Mouse (Mus musculus) hindbrain, embryonic 12.5 days (tissue): ENCODE results near the gene Ccdc34. TPM values are rescaled to one million over a fixed set of nuclear protein-coding genes. Genes with fewer than 3 reads are reported as not detected.

Source experiments
- ATAC-seq: fragments of 200-750 bp; cut with Nextera tagmentation; 2 replicates; pipeline ENCODE4 v1.8.0; 2017; ENCODE audit warnings: moderate TSS enrichment; ENCODE audit not compliant: low FRiP score
- H3K27ac ChIP-seq: fragments of 300-500 bp; sonication (generic); 2 replicates; pipeline ENCODE4 v1.5.1; 2016; ENCODE audit warnings: mild to moderate bottlenecking
- H3K27me3 ChIP-seq: fragments of 300-500 bp; sonication (generic); 2 replicates; pipeline ENCODE4 v1.6.1; 2016; ENCODE audit warnings: mild to moderate bottlenecking
- H3K36me3 ChIP-seq: fragments of 300-500 bp; sonication (generic); 2 replicates; pipeline ENCODE4 v1.6.1; 2016; ENCODE audit warnings: mild to moderate bottlenecking
- H3K4me1 ChIP-seq: fragments of 300-500 bp; sonication (generic); 2 replicates; pipeline ENCODE4 v1.6.1; 2016
- H3K4me2 ChIP-seq: fragments of 300-500 bp; sonication (generic); replicated peaks from 2 replicates; pipeline ENCODE4 v1.6.1; 2016; ENCODE audit warnings: mild to moderate bottlenecking
- H3K4me3 ChIP-seq: fragments of 300-500 bp; sonication (generic); 2 replicates; pipeline ENCODE4 v1.5.1; 2016; ENCODE audit warnings: mild to moderate bottlenecking
- H3K9ac ChIP-seq: fragments of 300-500 bp; sonication (generic); 2 replicates; pipeline ENCODE4 v1.6.1; 2016; ENCODE audit warnings: mild to moderate bottlenecking, moderate library complexity
- H3K9me3 ChIP-seq: fragments of 300-500 bp; sonication (generic); replicated peaks from 2 replicates; pipeline ENCODE4 v1.6.1; 2016; ENCODE audit warnings: mild to moderate bottlenecking
- WGBS: fragments of 180-500 bp; shearing (Covaris S2); methylation state at CpG from one replicate; pipeline ENCODE4 v1.1.7; 2016; 5-methylcytosine and 5-hydroxymethylcytosine counted together
- polyA plus RNA-seq: library from polyadenylated mRNA; unstranded; fragments of >200 nt; fragmentation: Nextera tagmentation; extraction: Ambion mirVana; gene quantifications from 2 replicates; pipeline ENCODE4 v1.2.1, GENCODE M21; 2016

Gene Ccdc34
- polyA plus RNA-seq, 1 experiment from 2014 or later: 47.5 TPM

DNA sequence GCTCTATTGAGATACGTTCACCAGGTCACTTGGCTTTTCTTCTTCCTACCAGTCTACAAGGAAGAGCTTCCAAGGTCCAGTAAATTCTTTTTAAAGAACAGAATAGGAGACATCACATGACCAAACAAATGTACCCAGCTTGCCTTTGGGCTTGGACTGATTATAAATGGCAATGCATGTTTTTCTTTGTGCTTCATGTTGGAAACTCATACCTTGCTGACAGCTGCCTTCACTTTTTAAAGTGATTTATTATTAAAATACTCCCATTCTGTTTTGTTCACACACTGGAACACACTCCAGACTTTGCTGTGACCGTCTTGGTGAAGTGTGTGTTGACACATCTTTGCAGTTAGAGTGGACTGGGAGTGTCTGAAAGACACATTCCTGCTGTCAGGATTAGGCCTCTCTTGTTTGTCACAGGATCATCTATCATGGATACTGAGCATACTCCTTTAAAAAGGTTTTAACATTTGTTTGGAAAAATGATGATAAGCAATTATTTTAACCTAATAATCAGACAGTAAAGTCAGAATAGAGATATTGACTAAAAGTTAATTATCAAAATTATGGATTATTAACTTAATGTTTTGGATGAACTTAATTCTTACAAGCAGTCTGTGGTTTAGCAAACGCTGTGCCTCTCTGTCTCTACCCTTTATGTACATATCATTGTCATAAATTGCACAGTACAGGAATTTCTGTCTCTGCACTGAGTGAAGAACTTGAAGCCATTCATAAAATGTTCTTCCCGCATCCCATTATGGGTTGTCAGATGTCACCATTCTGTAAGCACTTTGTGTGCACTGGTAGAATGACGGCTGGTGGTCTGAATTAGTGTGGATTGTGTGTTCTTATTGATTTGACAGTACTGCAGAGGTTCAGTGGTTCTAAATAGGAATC lies 25.5 kb downstream of the Ccdc34 start:
- ATAC-seq: no peak
- no peaks in the 10 kb centered on the region for H3K9me3 ChIP-seq
- WGBS: 74% methylated on average over 5 of the region's 5 CpGs

DNA sequence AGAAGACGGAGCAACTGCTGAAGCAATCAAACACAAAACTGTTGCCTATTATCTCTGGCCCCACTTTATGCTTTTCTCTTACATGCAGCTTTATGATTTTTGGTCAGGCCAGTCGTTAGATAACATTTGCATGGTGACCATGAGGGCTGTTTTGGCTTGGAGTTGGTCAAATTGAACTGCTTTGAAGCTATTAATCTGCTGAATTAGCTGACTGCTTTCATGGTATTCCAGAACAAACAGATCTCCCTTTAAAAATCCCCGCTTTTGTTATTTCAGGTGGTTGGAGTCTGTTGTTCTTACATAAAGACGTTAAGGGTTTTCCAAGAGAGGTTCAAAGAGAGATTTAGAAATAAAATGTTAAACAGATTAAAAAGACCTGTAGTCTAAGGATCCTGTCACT lies 40.8 kb downstream of the Ccdc34 start:
- no peaks in the 10 kb centered on the region for H3K9me3 ChIP-seq
- no peak for ATAC-seq
- WGBS: 60% methylated on average over 4 of the region's 4 CpGs
- no peaks in the 10 kb centered on the region for H3K27me3 ChIP-seq
- H3K9ac ChIP-seq: no peak overlapping the region
- no peak overlapping the region for H3K4me2 ChIP-seq
- no peak overlapping the region for H3K4me3 ChIP-seq
- H3K4me1 ChIP-seq: no peaks in the 10 kb centered on the region
- H3K36me3 ChIP-seq: no peaks in the 10 kb centered on the region
- H3K27ac ChIP-seq: no peak overlapping the region

More for the DNA sequence above, 25.5 kb downstream of the Ccdc34 start:
- Histone ChIP-seq H3K4me1 (no peaks in the 10 kb centered on the region), H3K4me3 (no peak overlapping the region), H3K4me2 (no peak overlapping the region), H3K9ac (no peak overlapping the region), H3K27ac (no peak overlapping the region), H3K27me3 (no peaks in the 10 kb centered on the region), H3K36me3 (0 out of 2 replicates have a peak, but pooled peaks cover 2% of the 10 kb centered on the region)

DNA sequence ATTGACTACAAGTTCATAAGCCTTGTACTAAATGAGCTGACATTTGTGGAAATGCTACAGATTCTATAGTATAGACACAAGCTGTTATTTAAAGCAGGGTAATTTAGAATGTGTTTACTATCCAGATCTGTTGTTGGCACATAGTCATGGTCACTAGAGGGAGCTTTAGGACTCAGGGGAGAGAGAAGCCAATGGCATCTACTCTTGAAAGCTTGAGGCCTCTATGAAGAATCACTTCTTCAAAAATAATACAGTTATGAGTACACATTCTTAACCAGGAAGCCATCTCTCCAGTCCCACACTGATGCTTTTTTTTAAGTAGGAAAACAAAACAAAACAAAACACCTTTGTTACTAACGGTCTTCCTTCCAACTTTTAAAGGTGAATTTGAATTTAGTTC lies 45.5 kb downstream of the Ccdc34 start:
- Histone ChIP-seq H3K27me3 (no peaks in the 10 kb centered on the region), H3K9me3 (0 out of 2 replicates have a peak, but pooled peaks cover 4% of the 10 kb centered on the region), H3K36me3 (no peaks in the 10 kb centered on the region), H3K4me3 (no peak overlapping the region), H3K27ac (no peak overlapping the region), H3K4me1 (no peaks in the 10 kb centered on the region; the same call in 1 of the 2 replicates), H3K9ac (no peak overlapping the region), H3K4me2 (no peak overlapping the region)
- no peak for ATAC-seq
- WGBS: 88% methylated on average over 1 of the region's 1 CpGs

DNA sequence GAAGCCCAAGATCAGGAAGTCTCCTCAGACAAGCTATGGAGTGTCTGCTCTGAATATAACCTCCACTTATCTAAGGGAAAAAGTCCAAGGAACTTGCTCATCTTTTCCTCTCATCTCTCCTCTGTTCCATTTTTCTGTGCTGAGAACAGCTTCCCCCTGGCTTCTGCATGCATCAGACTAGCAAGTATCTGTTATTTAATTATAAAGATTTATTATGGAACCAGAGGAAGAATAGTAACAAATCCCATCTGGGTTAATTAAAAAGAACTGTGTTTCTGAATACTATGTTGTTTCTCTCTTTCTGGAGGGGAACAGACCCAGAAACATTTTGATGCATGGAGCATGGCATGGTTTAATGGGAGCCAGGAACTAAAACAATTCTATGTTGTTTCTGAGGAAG lies 51.3 kb downstream of the Ccdc34 start:
- H3K4me2 ChIP-seq: no peak overlapping the region
- 0 out of 2 replicates have a peak, but pooled peaks cover 4% of the 10 kb centered on the region for H3K9me3 ChIP-seq
- ATAC-seq: no peak
- no peaks in the 10 kb centered on the region for H3K36me3 ChIP-seq
- H3K27ac ChIP-seq: no peak overlapping the region
- no peaks in the 10 kb centered on the region; the same call in 1 of the 2 replicates for H3K4me1 ChIP-seq
- no peaks in the 10 kb centered on the region for H3K27me3 ChIP-seq
- no peak overlapping the region for H3K9ac ChIP-seq
- H3K4me3 ChIP-seq: no peak overlapping the region

DNA sequence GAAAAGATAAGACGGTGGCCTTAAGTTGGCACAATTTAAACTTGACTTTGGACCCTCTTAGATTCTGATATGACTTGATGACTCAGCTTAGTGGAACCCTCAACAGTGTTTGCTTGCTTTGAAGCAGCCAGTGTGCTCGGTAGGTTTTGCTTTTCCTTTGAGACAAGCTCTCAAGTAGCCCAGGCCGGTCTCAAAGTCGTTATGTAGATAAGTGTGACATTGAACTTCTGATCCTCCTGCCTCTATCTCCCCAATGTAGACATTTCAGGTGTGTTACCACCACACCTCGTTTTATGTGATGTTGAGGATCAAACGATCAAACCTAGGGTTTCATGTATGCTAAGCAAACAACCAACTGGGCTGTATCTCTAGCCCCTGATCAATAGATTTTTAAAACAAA lies 55.4 kb downstream of the Ccdc34 start:
- Histone ChIP-seq H3K4me2 (no peak overlapping the region), H3K27ac (no peak overlapping the region), H3K4me1 (no peaks in the 10 kb centered on the region; the same call in 1 of the 2 replicates), H3K9ac (no peak overlapping the region), H3K4me3 (no peak overlapping the region), H3K27me3 (no peaks in the 10 kb centered on the region), H3K36me3 (no peaks in the 10 kb centered on the region), H3K9me3 (no peaks in the 10 kb centered on the region)
- 86% methylated on average over 6 of the region's 6 CpGs for WGBS
- ATAC-seq: no peak

- H3K4me2 ChIP-seq: no peak overlapping the region
- H3K27ac ChIP-seq: no peak overlapping the region
- H3K4me1 ChIP-seq: no peaks in the 10 kb centered on the region
- H3K27me3 ChIP-seq: no peaks in the 10 kb centered on the region
- H3K36me3 ChIP-seq: no peaks in the 10 kb centered on the region
- H3K4me3 ChIP-seq: no peak overlapping the region
- H3K9ac ChIP-seq: no peak overlapping the region
- ATAC-seq: no peak
- no peaks in the 10 kb centered on the region for H3K9me3 ChIP-seq
- WGBS: 84% methylated on average over 6 of the region's 6 CpGs
Measured at GRCm38 (mm10) chr2:110074646-110075452, 57.2 kb downstream of the Ccdc34 start.

GRCm38 (mm10) chr2:110077240-110077639 lies 59.6 kb downstream of the Ccdc34 start:
- Histone ChIP-seq H3K27me3 (no peaks in the 10 kb centered on the region), H3K9me3 (no peaks in the 10 kb centered on the region), H3K36me3 (no peaks in the 10 kb centered on the region), H3K9ac (no peak overlapping the region), H3K27ac (no peak overlapping the region), H3K4me3 (no peak overlapping the region), H3K4me1 (no peaks in the 10 kb centered on the region), H3K4me2 (no peak overlapping the region)
- no peak for ATAC-seq
- 83% methylated on average over 2 of the region's 2 CpGs for WGBS

DNA sequence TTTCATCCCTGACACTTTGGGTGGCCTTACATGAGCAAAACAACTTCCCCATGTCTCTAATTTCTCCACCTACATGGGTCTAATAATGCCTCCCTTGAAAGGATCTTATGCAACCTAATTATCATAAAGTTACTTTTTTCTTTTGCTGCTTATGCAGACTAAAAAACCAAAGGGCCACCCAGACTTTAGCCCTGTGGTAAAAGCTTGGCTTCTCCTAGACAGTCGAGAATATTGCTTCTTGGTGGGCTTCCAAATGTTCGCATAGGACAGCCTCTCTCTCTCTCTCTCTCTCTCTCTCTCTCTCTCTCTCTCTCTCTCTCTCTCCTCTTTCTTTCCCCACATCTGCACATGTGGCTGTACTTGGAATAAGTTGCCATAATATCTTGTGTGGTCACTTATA lies 60.0 kb downstream of the Ccdc34 start:
- no peak overlapping the region for H3K9ac ChIP-seq
- H3K4me3 ChIP-seq: no peak overlapping the region
- H3K27me3 ChIP-seq: no peaks in the 10 kb centered on the region
- ATAC-seq: no peak
- H3K27ac ChIP-seq: no peak overlapping the region
- H3K9me3 ChIP-seq: no peaks in the 10 kb centered on the region
- H3K4me1 ChIP-seq: no peaks in the 10 kb centered on the region
- no peaks in the 10 kb centered on the region for H3K36me3 ChIP-seq
- no peak overlapping the region for H3K4me2 ChIP-seq
- 84% methylated on average over 2 of the region's 2 CpGs for WGBS

DNA sequence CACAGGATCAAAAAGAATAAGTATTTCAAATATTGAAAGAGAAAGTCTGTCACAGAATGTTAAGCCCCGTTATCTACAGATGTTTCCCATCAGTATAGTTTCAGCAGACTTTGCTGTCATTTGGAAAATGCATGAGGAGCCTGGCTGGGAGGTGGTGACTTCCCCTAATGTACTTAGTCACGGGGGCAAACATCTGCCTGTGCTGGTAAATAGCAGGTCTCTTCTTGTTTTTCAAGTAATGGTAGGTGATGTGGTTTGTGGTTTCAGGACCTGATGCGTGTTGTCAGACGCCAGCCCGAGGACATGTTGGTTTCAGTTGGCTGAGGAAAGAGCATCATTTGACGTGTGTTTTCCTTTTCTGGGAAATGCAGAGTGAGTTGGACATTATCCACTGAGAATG lies 62.9 kb downstream of the Ccdc34 start:
- no peaks in the 10 kb centered on the region for H3K36me3 ChIP-seq
- no peaks in the 10 kb centered on the region for H3K4me1 ChIP-seq
- ATAC-seq: no peak
- H3K27ac ChIP-seq: no peak overlapping the region
- no peak overlapping the region for H3K9ac ChIP-seq
- WGBS: 75% methylated on average over 6 of the region's 6 CpGs
- H3K4me2 ChIP-seq: no peak overlapping the region
- H3K4me3 ChIP-seq: no peak overlapping the region
- no peaks in the 10 kb centered on the region for H3K9me3 ChIP-seq
- H3K27me3 ChIP-seq: no peaks in the 10 kb centered on the region

DNA sequence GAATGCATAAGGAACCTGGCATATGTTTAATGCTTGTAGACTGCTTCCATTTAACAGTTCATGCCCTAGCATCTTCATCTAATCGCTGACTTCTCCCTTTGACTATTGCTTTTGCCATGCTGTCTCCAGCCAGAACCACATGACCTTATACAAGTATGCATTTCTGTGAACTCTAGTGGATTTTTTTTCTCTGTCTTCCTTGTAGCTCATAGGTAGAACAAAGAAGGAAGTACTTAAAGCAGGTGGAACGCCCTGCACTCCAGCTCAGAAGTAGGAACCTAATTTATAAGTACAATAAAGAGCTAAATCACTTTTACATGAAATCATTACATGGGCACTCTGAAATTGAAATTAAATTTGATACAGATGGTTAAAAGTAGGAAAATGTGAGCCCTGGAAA lies 65.4 kb downstream of the Ccdc34 start:
- Histone ChIP-seq H3K27ac (no peak overlapping the region), H3K36me3 (no peaks in the 10 kb centered on the region), H3K4me2 (no peak overlapping the region), H3K4me3 (no peak overlapping the region), H3K4me1 (no peaks in the 10 kb centered on the region), H3K9ac (no peak overlapping the region), H3K9me3 (no peaks in the 10 kb centered on the region), H3K27me3 (no peaks in the 10 kb centered on the region)
- 89% methylated on average over 2 of the region's 2 CpGs for WGBS
- no peak for ATAC-seq

DNA sequence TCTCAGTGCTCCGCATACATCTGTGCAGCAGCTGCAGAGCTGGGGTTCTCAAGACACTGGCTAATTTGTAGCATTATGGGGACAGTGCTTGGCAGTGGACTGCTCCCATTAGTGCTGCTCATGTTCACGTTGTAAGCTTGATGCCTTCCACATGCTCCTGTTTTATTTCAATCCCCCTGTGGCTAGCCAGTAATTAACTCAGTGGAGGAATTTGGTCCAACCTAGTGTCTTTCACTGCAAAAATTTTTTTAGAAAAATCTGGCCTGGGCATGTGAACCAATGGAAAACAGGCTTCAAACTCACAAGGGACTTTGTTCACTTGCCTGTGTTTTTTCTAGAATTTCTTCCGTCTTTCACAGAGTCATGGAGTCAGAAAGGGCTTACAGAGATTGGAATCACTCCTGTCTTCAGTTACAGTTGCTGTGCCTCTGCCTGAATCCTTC lies 68.1 kb downstream of the Ccdc34 start:
- H3K4me3 ChIP-seq: no peak overlapping the region
- H3K4me2 ChIP-seq: no peak overlapping the region
- H3K9me3 ChIP-seq: no peaks in the 10 kb centered on the region
- WGBS: 68% methylated on average over 3 of the region's 3 CpGs
- no peaks in the 10 kb centered on the region for H3K4me1 ChIP-seq
- no peaks in the 10 kb centered on the region for H3K27me3 ChIP-seq
- H3K36me3 ChIP-seq: no peaks in the 10 kb centered on the region
- no peak for ATAC-seq
- no peak overlapping the region for H3K9ac ChIP-seq
- H3K27ac ChIP-seq: no peak overlapping the region

DNA sequence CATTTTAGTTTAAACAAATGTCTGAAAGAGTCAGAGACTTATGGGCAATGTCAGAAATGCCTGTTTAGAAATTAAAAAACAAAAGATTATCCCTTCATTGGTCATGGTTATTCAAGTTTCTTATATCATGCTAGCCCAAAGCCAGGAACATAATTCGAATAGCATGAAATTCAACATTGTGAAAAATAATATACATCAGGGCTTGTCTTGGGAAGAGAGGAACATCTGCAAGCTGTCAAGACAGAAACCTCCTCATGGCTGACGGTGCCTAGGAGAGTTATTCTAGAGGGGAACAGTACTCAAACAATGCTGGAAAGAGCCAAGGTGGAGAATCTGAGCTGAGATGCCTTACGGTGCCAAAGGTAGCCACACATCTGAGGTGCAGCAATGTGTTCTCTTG lies 96.5 kb downstream of the Ccdc34 start:
- H3K4me3 ChIP-seq: no peak overlapping the region
- no peak for ATAC-seq
- H3K4me1 ChIP-seq: no peaks in the 10 kb centered on the region
- H3K4me2 ChIP-seq: no peak overlapping the region
- H3K36me3 ChIP-seq: no peaks in the 10 kb centered on the region
- no peak overlapping the region for H3K27ac ChIP-seq
- H3K27me3 ChIP-seq: no peaks in the 10 kb centered on the region
- H3K9me3 ChIP-seq: no peaks in the 10 kb centered on the region
- no peak overlapping the region for H3K9ac ChIP-seq
- 83% methylated on average over 3 of the region's 3 CpGs for WGBS
